Mouse (Mus musculus) central nervous system, embryonic 11.5 days (tissue): ENCODE results near the gene Abhd4. TPM values are rescaled to one million over a fixed set of nuclear protein-coding genes. Genes with fewer than 3 reads are reported as not detected.

Experiments used
- polyA plus RNA-seq: library from polyadenylated mRNA; depleted of rRNA; stranded (reverse); fragments of >200 nt; gene quantifications from 2 replicates; pipeline ENCODE4 v1.2.3, GENCODE M21; 2012; rRNA removed

Gene Abhd4
- 11.8 and 21.6 TPM in 2 replicates for polyA plus RNA-seq

DNA sequence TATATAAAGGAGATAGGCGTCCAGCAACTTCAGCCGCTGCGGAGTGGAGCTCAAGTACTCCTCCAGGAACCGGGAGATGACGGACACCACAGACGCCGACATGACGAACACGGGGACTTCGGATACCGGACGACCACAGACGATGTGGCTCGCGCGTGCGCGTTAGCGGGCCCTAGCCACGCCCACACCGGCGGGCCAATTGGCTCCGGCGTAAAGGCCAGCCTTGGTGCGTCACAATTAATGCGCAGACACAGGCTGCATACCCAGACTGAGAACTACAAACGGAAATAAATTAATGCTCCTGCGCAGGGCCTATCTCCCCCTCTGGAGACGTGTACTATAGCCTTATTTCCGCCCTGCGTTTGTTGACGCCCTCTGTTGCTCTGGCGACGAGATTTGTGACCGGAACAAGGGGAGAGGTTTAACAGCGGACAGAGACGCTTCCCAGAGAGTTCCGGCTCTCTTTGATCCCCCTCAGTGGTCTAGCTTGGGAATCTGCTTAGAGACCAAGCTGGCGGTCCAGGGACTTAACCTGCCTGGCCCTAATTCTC, at the start of gene Abhd4, which contains the start of gene Dad1:
Gene Abhd4, plus strand, starts transcription at position 448 of the 551 bp plus-strand sequence.
Gene Dad1, minus strand, starts transcription at position 364 of the 551 bp plus-strand sequence.

DNA sequence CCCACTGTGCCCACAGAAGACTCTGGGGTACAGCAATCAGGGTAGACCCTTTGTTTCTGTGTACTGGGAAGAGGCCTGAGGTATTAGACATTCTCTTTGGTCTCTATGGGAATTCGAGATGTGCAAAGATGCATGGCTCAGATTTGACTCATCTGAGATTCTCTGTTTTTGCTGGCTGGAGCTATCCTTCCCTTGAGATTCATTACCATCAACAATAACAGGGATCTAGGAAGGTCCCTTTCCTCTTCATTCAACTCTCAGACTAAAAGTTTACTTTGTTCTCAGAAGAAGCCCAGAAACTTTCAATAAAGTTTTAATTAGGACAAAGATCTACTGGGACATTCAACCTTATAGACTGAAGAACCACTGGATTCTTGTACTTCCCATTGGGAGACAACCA, 30.9 kb downstream of the Abhd4 start, which contains the start of gene Olfr49:
Gene Olfr49, minus strand, starts transcription at position 101 of the 400 bp plus-strand sequence.

Other genes starting within 250 kb of the Abhd4 start
- 135 and 151 TPM in 2 replicates for gene Dad1, start 84 bp upstream of the Abhd4 start, polyA plus RNA-seq
- gene Olfr49, start 30.8 kb downstream of the Abhd4 start, polyA plus RNA-seq, result not detected in 2 replicates
- 45.3 and 69.9 TPM in 2 replicates for gene Oxa1l, start 106.6 kb downstream of the Abhd4 start, polyA plus RNA-seq
- 3.5 and 5.9 TPM in 2 replicates for gene Slc7a7, start 163.6 kb downstream of the Abhd4 start, polyA plus RNA-seq
- gene Mrpl52, start 172.7 kb downstream of the Abhd4 start, polyA plus RNA-seq, result 210 and 357 TPM in 2 replicates
- 85.8 and 130 TPM in 2 replicates for gene Mmp14, start 177.4 kb downstream of the Abhd4 start, polyA plus RNA-seq
- gene Lrp10, start 209.9 kb downstream of the Abhd4 start, polyA plus RNA-seq, result 17.4 and 22.5 TPM in 2 replicates
- 12.4 and 13.4 TPM in 2 replicates for gene Rem2, start 221.9 kb downstream of the Abhd4 start, polyA plus RNA-seq